ENCODE assay signal across 9 mouse cellular contexts in genomic region chr7:49209526-49209925, GRCm38 (mm10).
DNase-seq lines count a peak whose midpoint lies in the region; ATAC-seq and TF ChIP-seq lines count a peak whose summit lies in the region.
"Had no signal": no experiment of that assay in that cellular context is flagged by ENCODE, and none has a peak within 500 bp of the region (broad histone marks: within the 10 kb centered on the region; RNA-seq: fewer than 3 reads in every experiment).

No protein-coding gene starts in this region.

- peak overlapping the region; percentile 28 for H3K27ac ChIP-seq in heart, embryonic 15.5 days
- H3K27ac ChIP-seq in kidney, postnatal 0 days: peak overlapping the region; percentile 54; the same call in 1 of the 2 replicates
- H3K27ac ChIP-seq in intestine, embryonic 15.5 days: no peak overlapping the region

- no peak for TF ChIP-seq CTCF in kidney, postnatal 0 days (IDR thresholded peaks at IDR 0.05; ENCODE audit: low read depth)

- no peaks in the 10 kb centered on the region for H3K27me3 ChIP-seq in heart, embryonic 15.5 days
- H3K27me3 ChIP-seq in kidney, postnatal 0 days (ENCODE audit: insufficient read depth, low read length): no peaks in the 10 kb centered on the region
- no peaks in the 10 kb centered on the region for H3K27me3 ChIP-seq in intestine, embryonic 15.5 days (replicated peaks)

- no peaks in the 10 kb centered on the region for H3K36me3 ChIP-seq in heart, embryonic 15.5 days
- H3K36me3 ChIP-seq in kidney, postnatal 0 days (ENCODE audit: insufficient read depth, low read length): no peaks in the 10 kb centered on the region
- no peaks in the 10 kb centered on the region for H3K36me3 ChIP-seq in intestine, embryonic 15.5 days

- no peak overlapping the region for H3K4me2 ChIP-seq in heart, embryonic 15.5 days
- H3K4me2 ChIP-seq in kidney, postnatal 0 days (ENCODE audit: low read length): no peak overlapping the region
- no peak overlapping the region for H3K4me2 ChIP-seq in intestine, embryonic 15.5 days (replicated peaks)

- H3K9me3 ChIP-seq in heart, embryonic 15.5 days (replicated peaks): no peaks in the 10 kb centered on the region
- no peaks in the 10 kb centered on the region for H3K9me3 ChIP-seq in kidney, postnatal 0 days (replicated peaks; ENCODE audit: low read length)
- H3K9me3 ChIP-seq in intestine, embryonic 15.5 days: no peaks in the 10 kb centered on the region

- H3K4me3 ChIP-seq in heart, embryonic 15.5 days: no peak overlapping the region
- H3K4me3 ChIP-seq in kidney, postnatal 0 days (replicated peaks; ENCODE audit: low read depth, low read length): no peak overlapping the region
- no peak overlapping the region for H3K4me3 ChIP-seq in intestine, embryonic 15.5 days (replicated peaks)

- no peak for ATAC-seq in heart, embryonic 15.5 days (replicated peaks; ENCODE audit: insufficient number of reproducible peaks, insufficient read depth, low FRiP score, low read depth)
- ATAC-seq in kidney, postnatal 0 days (replicated peaks; ENCODE audit: low FRiP score, low read depth): no peak
- ATAC-seq in intestine, embryonic 15.5 days: no peak

- 83% methylated on average over 7 of the region's 7 CpGs for WGBS in heart, embryonic 15.5 days
- WGBS in kidney, postnatal 0 days: 77% methylated on average over 7 of the region's 7 CpGs
- 78% methylated on average over 7 of the region's 7 CpGs for WGBS in intestine, embryonic 15.5 days

- H3K9ac ChIP-seq in heart, embryonic 15.5 days: no peak overlapping the region
- H3K9ac ChIP-seq in kidney, postnatal 0 days (ENCODE audit: low read depth, low read length): no peak overlapping the region
- no peak overlapping the region for H3K9ac ChIP-seq in intestine, embryonic 15.5 days

- DNase-seq in adrenal gland, postnatal 14 days: peak; percentile 49
- DNase-seq in adrenal gland, postnatal 4 days (ENCODE audit: low spot score in 2 of 2): no peak
- DNase-seq in 3T3-L1 (ENCODE audit: low read depth, low spot score): peak; percentile 32
- peak; percentile 50 for DNase-seq in kidney, postnatal 0 days (ENCODE audit: low spot score)
- no peak for DNase-seq in left cerebral cortex, adult 11 months (ENCODE audit: low spot score)
- no peak for DNase-seq in thymus, postnatal 36 days
- DNase-seq: lung, postnatal 4 days had no signal

- H3K4me1 ChIP-seq in heart, embryonic 15.5 days (replicated peaks): peaks cover 16% of the 10 kb centered on the region
- H3K4me1 ChIP-seq in kidney, postnatal 0 days (replicated peaks; ENCODE audit: insufficient read depth, low read length): no peaks in the 10 kb centered on the region
- no peaks in the 10 kb centered on the region for H3K4me1 ChIP-seq in intestine, embryonic 15.5 days (replicated peaks)

Comparison
In these comparisons a context has a peak if more than half of its experiments do, and no peak if none do; other contexts are left out.
1. DNase-seq: peak in adrenal gland, postnatal 14 days (single experiment), 3T3-L1 (single experiment) and kidney, postnatal 0 days (single experiment); none in adrenal gland, postnatal 4 days (0 of 2), left cerebral cortex, adult 11 months (single experiment) and thymus, postnatal 36 days (0 of 2).